Mouse (Mus musculus) left cerebral cortex, adult 11 months (tissue): Measurements from ENCODE around the gene Rapgef5.

Experiments used
- DNase-seq: peaks from one replicate; pipeline ENCODE4 v3.0.0; 2022; ENCODE audit warnings: low spot score

Gene Rapgef5

DNA sequence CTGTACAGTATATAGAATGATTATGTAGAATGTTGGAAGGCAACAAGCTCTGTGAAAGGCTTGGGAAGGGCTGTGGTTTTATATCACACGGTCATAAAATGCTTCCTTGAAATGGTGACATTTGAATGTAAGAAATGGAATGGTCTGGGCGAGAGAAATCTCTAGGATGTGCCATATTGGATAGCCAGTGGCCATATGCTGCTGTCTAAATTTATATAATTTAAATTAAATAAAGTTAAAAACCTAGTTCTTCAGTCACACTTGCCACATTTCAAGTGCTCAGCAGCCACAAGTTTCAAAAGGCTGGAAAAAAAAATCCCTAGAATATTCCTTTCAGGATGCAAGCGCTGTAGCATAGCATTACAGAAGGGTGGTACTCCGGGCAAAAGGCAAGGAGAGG, 14.8 kb downstream of the Rapgef5 start:
- DNase-seq = no peak

GRCm38 (mm10) chr12:117533176-117534086, 17.2 kb downstream of the Rapgef5 start:
- DNase-seq = no peak

DNA sequence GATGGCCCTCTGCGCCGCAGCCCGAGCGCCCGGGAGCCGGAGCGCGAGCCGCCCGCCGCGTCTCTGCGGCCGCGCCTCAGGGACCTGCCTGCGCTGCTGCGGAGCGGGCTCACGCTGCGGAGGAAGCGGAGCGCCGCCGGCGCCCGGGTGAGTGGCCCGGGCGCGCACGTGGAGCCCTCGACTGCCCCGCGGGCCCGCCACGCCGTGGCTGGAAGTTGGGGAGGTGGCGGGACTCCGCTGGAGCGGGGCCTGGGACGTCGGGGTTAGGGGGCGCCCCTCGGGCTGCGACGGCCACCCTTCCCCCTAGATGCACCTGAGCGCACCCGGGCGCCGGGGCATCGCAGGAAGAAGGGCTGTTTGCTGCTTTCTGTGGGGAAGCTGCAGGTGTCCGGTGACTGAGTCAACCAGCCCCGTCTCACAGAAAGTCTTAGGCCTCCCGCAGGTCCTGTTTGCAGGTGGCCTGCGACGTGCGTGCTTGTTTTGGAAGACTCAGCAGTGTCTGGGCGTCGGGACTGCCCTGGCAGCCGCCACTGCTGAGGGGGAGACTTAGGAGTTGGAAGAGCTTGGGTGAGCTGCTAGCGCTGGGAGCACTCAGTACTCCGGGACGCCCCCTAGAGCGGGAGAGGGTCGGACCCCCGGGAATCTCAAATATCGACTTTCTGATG, 17.9 kb downstream of the Rapgef5 start:
- DNase-seq = no peak

DNA sequence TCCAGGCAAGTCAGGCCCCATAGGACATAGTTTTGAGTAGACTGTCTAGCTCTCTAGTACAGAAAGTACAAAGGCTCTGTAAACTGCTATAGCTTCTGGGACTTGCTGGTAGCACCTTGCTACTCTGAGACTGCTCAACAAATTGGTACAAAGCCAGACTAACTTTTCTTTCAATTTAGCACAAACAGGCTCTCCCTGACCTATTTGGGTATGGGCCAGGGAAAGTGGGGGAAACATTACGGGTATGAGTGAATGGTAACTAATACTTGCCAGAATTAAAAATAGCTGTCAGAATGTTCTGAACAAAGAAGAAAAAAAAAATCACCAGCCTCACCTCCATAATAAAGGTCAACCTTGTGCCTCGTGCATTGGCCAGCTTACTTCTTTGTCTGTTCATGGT, 24.1 kb downstream of the Rapgef5 start:
- no peak for DNase-seq

- no peak for DNase-seq
Observed at GRCm38 (mm10) chr12:117545277-117545676, 29.0 kb downstream of the Rapgef5 start.

DNA sequence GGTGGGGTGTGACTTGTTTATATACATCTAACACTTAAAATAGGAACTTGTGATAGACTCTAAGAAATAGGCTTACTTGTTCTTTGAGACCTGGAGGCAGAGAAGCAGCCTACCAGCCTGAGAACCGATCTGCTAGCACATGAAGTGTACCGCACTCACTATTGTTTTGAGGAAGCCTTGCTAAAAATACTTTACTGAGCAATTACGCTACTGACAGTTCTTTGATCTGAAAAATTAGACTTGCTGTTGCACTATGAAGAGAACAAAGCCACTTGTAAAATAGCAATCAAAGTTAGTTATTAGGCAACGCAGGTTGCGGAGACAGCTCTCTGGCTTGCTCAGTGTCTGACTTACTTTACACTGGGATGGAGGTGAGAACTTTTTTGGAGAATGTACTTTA, 37.1 kb downstream of the Rapgef5 start:
- DNase-seq = no peak

DNA sequence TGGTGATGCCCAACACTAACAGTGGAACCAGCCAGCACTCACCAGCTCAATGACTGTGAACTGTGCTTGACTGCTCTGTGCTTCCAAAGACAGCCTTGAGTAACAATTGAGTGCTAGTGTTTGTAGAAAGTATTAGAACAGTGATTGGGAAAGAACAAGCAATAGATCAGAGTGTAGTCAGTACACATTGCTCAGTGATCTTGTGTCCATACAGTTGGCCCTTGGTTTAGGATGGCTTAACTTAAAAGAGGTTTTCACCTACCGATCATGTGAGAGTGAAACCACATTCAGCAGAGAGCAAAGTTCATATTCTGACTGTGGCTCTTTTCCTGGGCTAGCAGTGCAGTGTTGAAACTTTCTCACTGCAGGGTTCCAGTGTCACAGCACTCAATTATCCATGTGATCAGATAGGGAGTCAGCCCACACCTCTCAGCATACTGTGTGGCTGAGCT, 38.4 kb downstream of the Rapgef5 start:
- no peak for DNase-seq

DNA sequence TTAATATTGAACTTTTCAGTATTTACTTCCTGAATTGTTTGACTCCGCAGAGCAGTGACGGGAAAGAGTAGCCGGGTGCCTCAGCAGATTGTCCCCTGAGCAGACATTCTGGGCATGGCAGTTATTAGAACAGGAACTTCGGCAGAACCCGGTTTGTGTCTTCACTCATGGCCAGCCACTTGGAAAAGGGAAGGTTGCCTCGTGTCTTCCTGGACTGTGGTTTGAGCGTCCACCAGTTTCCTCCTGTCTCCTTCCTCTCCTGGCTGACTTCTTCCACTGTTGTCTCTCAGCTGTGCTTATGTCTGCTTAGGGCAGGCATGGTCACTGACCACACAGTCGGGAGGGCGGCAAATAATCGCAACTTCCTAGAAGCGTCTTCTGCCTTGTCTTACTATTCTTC, 44.2 kb downstream of the Rapgef5 start:
- DNase-seq = peak; percentile 37

DNA sequence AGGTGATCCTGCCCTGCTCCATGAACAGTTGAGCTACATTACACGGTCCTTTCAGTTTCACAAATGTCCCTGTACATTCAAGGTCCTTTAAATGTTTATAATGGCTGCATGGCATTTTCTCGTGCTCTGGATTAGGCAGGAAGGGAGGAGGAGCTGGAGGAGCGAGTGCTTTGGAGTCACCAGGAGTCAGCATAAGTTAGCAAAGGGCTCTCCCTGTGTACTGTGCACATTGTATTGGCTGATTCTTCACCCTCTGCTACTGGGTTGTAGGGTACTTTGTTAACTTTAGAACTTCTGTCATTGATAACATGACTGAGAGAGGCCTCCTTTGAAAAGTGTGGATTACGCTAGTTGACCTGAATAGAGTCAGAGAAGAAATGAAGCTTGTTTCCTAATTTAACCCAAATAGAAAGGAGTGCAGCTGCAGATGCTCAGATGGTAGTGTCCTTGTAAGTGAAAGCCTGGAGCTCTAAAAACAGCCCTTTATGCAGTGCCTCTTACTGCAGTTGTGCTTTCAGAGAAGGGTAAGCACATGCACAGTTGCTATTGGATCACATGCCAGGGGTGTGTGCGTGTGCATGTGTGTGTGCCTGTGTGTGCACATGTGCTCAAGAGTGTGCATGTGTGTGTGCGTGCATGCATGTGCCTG, 45.3 kb downstream of the Rapgef5 start:
- DNase-seq = no peak

DNA sequence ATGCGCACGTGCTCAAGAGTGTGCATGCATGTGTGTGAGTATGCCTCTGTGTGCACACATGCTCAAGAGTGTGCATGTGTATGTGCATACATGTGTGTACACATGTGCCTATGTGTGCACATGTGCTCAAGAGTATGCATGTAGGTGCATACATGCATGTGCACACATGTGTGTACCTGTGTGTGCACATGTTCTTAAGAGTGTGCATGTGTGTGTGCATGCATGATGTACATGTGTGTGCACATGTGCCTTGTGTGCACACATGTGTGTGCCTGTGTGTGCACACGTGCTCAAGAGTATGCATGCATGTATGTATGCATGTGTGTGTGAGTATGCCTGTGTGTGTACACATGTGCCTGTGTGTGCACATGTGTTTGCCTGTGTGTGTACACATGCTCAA, 45.8 kb downstream of the Rapgef5 start:
- DNase-seq = no peak

DNA sequence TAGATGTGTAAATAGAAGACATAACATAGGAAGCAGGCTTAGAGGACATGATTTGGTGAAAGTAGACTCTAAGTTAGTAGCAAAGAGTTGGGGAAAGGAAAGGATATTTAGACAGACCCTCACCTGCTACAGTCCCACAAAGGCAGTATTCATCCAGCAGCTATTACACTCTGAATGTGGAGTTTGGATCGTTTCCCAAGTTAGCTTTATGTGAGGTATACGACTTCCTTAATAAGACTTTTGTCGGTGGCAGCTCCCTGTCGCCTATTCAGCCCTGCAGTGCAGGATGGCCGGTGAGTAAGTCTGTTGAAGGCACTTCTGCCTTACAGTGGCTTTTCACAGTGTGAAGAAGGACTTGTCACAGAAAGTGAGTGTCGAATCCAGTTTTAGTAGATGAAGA, 47.6 kb downstream of the Rapgef5 start:
- no peak for DNase-seq

GRCm38 (mm10) chr12:117566298-117566697, 50.0 kb downstream of the Rapgef5 start:
- no peak for DNase-seq

DNA sequence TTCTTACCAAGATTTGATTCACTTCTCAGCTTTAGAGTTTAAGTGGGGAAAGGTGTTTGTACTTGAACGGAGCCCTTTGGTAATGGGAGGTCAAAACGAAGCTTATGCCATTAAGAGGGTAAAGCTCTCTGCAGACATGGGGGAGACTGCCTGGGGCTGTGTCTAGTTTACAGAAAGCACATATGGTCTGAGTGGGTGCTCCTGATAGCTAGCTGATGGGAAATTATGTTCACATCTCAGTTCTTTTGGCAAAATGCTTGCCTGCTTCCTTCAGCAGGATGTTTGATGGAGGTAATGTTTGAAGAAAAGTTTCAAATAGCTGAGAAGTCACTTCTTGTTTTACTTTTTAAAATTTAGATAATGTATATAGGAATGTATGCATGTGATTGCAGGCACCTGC, 53.4 kb downstream of the Rapgef5 start:
- no peak for DNase-seq

DNA sequence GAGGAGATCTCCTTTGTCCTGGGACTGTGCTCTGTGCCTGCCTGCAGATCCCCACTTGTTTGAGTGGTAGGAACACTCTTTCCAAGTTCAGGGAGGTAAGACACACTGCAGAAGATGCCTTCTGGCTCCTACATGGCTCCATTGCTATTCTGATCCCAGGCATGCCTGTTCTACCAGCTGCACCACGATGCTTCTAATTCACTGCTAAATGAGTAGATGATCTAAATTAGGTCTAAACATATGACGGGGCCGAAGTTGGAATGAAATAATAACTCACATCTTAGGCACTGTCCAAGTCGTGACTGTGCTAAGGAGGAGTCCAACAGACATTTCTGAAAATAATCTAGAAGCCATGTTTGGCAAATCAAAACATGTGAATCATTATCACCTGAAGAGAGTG, 68.0 kb downstream of the Rapgef5 start:
- no peak for DNase-seq

GRCm38 (mm10) chr12:117585390-117585789, 69.1 kb downstream of the Rapgef5 start:
- no peak for DNase-seq

- DNase-seq = peak; percentile 66
Observed at GRCm38 (mm10) chr12:117586124-117586523, 69.8 kb downstream of the Rapgef5 start.

DNA sequence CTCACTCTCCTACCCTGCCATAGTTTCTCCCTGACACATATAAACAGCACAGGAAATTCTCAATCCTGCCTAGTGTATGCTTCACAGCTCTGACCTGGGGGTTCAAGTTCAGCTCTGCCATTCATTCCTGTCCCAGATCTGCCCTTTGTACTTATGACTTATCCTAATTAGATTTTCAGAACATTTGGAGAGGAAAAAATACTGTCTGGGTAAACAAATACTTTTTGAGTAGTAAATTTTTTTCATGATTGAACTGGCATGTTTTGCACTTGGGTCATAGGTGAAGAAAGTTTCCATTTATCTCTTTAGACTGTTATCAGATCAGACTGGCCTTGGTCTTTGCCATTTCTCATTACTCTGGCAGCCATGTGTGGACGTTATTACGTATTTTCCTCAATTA, 72.9 kb downstream of the Rapgef5 start:
- no peak for DNase-seq

DNA sequence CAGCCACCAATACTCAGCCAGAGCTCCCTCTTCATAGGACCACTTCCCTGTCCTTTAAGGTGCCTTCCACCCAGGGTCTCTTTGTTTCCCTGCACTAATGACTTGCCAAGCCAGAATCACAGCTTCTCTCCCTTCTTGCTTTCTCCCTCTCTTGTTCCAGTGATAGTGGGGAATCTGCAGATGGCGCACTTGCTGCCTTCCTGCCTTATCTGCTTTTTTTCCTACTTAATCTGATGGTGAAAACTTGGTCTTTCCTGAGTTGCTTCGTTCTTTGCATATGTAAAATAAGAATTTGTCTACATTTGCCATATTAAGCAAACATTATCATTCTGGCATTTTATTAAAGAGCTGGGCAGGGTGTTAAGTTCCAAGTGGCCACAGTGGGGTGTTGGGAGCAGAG, 75.7 kb downstream of the Rapgef5 start:
- no peak for DNase-seq

- no peak for DNase-seq
Observed at GRCm38 (mm10) chr12:117592583-117592982, 76.3 kb downstream of the Rapgef5 start.

DNA sequence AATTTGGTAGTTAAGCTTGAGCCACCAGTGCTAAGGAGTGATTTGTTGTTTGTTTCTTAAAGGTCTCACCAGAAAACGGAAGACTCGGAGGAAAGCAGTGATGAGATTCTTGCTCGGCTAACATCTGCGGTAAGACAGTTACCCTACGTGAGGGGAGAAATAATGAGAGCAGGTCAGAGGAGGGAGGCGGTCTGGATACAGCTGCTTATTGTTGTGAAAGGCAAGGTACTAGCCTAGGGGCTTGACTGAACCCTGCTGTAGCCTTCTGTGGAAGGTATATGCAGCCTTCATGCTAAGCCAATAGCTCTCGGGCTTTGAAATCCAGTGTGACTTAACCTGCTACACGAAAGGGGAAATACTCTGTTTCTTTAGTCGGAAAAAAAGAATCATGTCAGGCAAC, 78.9 kb downstream of the Rapgef5 start:
- no peak for DNase-seq

- no peak for DNase-seq
Observed at GRCm38 (mm10) chr12:117598190-117598589, 81.9 kb downstream of the Rapgef5 start.

DNA sequence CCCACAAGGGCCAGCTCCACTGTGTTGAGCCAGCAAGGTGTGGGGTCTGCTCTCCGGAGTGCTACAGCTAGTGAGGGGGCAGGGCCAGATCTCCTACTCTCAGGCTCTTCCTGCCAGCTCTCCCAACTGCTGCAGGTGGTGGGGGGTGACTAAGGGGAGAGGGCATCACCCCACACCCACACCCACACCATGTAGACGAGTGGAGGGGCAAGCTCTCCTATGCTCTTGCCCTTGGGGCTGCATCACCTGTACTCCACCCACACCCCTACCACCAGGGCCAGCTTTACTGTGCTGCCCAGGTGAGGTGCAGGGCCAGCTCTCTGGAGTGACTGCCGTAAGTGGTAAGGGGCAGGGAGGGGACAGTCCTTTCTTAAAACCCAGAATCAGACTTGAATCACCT, 89.7 kb downstream of the Rapgef5 start:
- DNase-seq = no peak

GRCm38 (mm10) chr12:117612715-117613114, 96.4 kb downstream of the Rapgef5 start:
- no peak for DNase-seq
